Mouse (Mus musculus) left cerebral cortex, postnatal 10 days (tissue): ENCODE results near the gene Adora3. TPM values are rescaled to one million over a fixed set of nuclear protein-coding genes. Genes with fewer than 3 reads are reported as not detected.
"Not testable (repeated sequence)": the region's sequence is repeated elsewhere in the genome, so short reads cannot be mapped to it uniquely, and the experiment has no call there.

Source experiments
- DNase-seq, 2 experiments: peaks; one replicate each; pipeline ENCODE4 v3.0.0; 2021 to 2022; ENCODE audit warnings: low spot score in 2 of 2, mixed read lengths in 1 of 2; ENCODE audit errors: extremely low spot score in 1 of 2
- intact Hi-C: fragments of 180-260 bp; cut with DNase I; formaldehyde crosslinking; loops from one replicate; pipeline ENCODE4 v1.15.1; 2025
- total RNA-seq, 2 experiments: library from RNA; stranded (reverse); gene quantifications; 2 replicates each; pipeline ENCODE4 v1.2.3; 2021

The Adora3 gene
- total RNA-seq, 2 experiments from 2014 or later = 0.39 to 0.45 TPM

DNA sequence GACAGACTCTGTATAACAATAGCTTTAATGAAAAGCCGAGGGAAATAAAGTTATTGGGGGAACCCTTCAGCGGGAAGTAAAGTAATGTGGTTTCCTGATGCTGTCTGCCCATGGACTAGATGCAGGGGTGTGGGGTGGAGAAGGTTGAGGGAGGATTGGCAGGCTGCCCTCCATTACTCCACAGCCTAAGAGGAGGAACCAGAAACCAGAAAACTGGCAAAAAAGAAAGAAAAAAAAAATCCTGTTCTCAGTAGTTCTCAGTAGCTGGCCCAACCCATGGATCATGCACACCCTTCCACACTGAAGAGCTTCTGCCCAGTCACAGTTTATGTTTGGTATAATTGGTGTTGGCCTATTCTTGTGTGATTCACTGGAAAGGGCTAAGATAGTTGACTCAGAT lies 27.7 kb downstream of the Adora3 start:
- intact Hi-C loops = loop anchor here (5.0 to 10.0 kb wide), 2 partner anchors 94 to 211 kb away; partner anchors contain the start of genes Ddx20 and Rap1a
- DNase-seq = peak in 1 of 2 experiments; percentile 53

DNA sequence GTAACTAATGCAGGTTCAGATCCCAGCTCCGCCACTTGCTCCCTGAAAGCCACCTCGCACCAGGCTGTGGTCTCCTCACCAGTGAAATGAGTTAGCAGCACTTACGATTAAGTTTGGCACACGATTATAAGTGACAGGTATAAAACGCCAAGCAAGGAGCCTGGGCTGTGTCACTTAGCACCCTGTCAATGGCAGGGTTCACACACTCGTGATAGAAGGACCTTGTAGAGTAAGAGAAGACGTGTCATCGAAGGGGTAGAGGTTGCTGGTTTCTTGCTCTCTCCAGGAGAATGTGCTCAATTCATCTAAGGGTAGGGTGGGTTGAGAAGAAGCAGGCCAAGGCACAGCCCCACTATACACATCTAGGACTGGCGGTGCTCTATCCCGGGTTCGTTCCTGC lies 28.2 kb downstream of the Adora3 start:
- DNase-seq = no peak
- intact Hi-C loops = loop anchor here (5.0 to 10.0 kb wide), 2 partner anchors 94 to 212 kb away; partner anchors contain the start of genes Ddx20 and Rap1a

DNA sequence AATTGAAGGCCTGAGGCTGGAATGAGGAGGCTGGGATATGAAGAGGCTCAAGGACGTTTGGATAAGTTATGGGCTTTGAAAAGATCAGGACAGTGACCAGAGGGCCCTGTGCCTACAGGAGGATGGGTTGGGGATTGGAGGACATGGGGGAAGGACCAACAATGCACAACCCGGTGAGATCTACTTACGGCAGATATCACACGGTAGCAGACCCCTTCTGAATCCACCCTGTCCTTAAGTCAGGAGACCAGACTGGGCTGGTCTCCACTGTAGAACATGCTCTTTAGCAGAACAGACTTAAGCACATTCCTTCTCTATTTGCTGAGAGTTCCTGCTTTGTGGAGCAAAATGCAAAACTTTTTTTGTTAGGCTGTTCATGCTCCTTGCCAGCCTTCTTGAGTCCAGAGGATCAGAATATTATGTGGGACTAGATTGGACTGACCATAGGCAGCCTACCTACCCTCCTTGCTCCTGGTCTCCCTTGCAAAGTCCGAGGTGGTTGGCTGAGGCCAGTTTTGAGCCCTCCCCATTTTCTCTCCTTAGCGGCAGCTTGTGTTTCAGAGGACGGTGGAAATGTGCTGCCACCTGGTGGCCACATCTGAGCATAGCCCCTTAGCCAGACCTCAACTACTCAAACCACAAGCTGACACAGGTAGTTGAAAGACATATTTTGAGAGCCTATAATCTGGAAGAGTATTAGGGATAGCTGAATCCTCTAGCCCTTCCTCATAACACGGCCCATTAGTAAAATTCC lies 28.9 kb downstream of the Adora3 start:
- intact Hi-C loops = loop anchor here (5.0 to 10.0 kb wide), 3 partner anchors 95 to 227 kb away; partner anchors contain the start of genes Ddx20 and Rap1a
- DNase-seq = peak; percentile 72 to 82

DNA sequence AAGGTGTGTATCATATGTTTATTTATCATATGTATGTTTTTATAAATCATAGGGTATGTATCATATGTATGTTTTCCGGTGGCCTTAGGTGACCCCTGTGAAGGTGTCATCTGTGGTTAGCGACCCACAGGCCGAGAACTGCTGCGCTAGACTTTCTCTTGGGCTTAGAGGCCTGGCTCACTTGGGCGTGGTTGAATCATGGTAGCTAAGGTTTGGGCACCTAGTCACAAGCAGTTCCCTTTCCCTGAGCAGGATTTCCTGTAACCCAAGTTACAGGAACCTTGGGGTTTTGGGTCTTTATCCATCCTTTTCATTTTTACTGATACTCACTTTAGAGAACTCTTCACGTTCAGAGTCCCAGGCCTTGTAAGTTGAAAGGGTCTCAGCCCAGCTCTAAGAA lies 29.6 kb downstream of the Adora3 start:
- intact Hi-C loops = loop anchor here (5.0 kb wide), 1 partner anchor 228 kb away; no protein-coding TSS in a partner anchor

DNA sequence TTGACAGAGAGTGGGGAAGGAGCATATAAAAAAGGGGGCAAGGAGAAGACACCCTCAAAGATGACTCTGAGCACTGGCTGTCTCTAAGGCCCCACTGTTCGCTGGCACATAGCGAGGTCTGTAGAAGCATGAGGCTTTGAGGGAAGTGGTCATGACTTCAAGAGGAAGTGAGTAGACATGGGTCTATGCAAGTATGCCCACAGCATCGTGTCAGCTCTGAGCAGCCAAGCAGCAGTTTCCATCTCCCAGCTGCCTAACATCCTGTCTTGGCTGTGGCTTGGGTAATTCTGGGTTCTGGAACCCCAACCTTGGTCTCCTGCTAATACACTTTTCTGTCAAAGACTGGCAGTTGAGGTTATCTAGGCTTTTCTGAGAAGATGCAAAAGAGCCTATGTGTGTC lies 30.1 kb downstream of the Adora3 start:
- intact Hi-C loops = loop anchor here (5.0 kb wide), 1 partner anchor 228 kb away; no protein-coding TSS in a partner anchor
- DNase-seq = no peak

More for the DNA sequence above, 29.6 kb downstream of the Adora3 start:
- no peak for DNase-seq

DNA sequence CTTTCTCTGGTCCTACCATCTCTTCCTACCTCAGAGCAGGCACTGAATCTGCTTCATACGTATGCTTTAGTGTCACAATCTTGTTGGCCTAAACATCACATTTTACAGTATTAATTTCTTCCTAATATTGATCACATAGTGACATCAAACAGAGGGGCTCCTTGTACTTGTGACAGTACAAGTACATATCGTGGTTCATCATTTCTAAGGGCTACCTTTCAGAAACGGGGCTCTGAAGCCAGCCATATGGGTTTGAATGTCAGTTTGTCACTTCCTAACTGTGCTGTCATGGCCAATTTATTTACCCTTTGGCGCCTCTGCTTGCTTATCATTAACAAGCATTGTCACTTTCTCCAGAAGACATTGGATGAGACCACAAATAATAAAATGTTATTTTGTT lies 30.8 kb downstream of the Adora3 start:
- intact Hi-C loops = loop anchor here (5.0 kb wide), 1 partner anchor 229 kb away; no protein-coding TSS in a partner anchor

DNA sequence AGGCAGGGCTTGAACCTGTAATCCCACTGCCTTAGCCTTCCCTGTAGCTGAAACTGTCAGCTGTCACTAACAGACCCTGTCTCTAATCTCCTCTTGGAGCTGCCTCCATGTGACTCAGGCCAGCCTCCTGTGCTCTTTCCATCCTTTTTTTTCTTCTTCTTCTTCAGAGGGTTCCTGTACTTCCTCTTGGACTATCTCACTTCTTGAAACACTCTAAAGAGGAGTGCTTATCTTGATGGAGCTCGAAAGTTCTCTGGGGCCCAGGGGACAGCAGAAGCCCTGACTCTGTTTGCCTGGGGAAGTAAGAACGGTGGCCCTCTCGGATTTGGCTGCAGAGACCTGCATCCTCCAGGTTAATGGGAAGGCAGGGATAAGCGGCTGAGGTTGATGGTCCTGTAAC lies 33.6 kb downstream of the Adora3 start:
- no peak for DNase-seq
- intact Hi-C loops = loop anchor here (5.0 kb wide), 1 partner anchor 232 kb away; no protein-coding TSS in a partner anchor

More for the DNA sequence above, 30.8 kb downstream of the Adora3 start:
- no peak for DNase-seq

DNA sequence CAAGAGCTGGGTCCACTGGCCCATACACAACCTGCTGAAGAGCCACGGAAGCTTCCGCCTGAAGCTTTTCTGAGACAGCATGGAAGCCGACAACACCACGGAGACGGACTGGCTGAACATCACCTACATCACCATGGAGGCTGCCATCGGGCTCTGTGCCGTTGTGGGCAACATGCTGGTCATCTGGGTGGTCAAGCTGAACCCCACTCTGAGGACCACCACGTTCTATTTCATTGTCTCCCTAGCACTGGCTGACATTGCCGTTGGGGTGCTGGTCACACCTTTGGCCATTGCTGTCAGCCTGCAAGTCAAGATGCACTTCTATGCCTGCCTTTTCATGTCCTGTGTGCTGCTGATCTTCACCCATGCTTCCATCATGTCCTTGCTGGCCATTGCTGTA lies 34.1 kb downstream of the Adora3 start:
- intact Hi-C loops = loop anchor here (5.0 kb wide), 1 partner anchor 232 kb away; no protein-coding TSS in a partner anchor
- DNase-seq = no peak

DNA sequence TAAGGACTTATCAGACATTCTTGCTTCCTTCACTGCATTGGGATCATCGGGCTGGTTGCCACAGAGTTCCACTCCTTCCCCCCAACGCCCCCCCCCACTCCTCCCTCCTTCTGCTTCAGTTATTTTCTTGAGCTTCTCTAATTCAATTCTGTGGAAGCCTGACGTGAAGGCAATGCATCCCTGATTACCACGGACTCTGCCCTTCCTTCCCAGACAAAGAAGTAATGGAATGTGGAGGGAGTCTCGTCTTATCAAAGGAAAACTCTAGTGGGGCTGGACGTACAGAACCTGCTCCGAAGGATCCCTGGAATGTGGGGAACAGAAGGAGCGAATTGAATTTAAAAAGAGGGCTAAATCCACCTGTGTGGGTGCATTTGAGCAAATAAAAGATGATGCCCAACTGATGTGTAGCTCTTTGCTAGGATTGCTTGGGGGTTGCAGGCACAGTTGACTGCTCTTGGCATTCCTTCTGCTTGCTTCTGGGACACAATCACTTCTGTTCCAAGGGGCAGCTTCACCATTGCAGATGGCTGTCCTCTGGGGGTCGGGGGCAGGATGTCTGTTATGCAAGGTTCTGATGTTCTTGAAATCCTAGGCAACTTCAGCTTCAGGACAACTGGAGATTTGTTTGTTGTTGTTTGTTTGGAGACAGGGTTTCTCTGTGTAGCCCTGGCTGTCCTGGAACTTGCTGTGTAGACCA lies 37.4 kb downstream of the Adora3 start:
- DNase-seq = no peak
- intact Hi-C loops = no loop called here

DNA sequence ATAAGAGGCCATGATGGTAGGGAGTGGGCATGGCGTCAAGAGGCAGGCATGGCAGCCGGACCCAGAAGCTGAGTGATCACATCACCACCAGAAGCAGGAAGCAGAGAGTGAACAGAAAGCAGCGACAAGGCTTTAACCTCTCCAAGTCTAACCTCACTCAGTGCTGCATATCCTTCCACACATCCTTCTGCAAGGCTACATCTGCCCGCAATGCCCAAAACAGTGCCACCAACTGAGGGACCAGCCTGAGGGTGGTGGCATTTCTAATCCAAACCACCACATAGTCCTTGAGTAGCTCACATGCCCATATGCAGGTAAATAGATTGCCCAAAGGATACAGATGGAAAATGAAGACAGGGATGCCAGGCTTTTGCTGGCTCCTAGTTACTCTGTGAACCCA lies 38.3 kb downstream of the Adora3 start:
- intact Hi-C loops = no loop called here
- no peak for DNase-seq

DNA sequence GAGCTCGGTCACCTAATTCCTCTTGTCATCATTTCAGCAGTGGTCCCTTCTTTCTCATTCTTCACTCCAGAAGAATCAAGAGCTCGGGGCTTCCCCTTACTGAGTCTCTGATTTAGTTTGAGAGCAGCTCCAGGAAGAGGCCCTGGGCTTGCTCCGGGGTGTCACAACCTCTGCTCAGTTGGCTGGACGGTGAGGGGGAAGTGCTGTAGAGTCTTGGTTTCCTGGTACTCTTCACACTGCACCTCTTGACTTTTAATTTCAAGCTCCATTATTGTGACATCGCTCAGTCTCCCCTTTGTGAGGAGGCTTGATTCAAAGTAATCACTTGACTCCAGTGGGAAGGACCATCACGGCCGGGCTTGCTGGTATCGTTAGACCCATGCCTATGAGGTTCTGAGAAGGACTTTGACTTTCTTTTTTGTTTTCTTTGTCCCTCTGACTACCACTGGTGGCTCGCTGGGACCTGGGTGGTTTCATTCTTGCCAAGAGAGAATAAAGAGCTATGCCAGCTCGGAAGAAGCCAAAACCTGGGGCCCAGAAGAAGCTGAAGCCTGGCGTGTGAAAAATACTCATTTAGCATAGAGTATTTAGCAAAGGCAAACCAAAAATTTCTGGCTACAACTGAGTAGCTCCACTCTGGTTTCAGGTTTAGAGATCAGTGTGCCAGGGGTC lies 40.0 kb downstream of the Adora3 start:
- no peak for DNase-seq
- intact Hi-C loops = no loop called here

DNA sequence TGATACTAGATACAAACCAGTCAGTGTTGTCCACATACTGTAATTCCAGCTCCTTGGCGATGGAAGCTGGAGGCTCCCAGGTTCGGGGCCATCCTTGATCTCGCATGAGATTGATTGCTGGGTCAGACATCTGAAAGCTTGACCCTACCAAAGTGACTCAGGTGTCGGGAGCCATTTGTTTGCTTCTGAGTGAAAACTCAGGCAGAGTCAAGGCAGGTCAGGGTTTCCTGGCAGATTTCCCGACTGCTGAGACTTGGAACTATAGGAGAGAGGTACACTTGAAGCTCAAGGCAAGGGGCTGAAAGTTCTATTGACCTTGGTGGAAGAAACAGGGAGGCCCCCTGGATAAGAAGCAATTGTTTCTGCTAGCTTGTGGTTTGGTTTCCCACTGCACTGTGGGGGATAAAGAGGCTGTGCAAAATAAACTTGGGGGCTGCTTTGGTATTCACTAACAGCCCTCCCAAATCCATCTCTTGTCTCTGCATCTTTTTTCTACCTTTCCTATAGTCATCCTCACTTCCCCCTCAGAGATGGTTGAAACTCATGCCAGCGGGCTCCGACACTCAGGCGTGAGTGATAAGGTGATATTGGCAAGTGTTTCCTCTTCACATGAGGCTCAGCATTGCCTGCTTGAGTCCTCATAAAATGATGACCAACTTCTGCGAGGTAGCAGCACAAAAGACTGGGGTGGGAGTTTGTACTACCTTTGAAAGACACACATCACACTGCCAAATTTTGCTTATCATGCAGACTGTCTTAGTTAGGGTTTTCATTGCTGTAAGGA lies 41.6 kb downstream of the Adora3 start:
- DNase-seq = no peak
- intact Hi-C loops = no loop called here

DNA sequence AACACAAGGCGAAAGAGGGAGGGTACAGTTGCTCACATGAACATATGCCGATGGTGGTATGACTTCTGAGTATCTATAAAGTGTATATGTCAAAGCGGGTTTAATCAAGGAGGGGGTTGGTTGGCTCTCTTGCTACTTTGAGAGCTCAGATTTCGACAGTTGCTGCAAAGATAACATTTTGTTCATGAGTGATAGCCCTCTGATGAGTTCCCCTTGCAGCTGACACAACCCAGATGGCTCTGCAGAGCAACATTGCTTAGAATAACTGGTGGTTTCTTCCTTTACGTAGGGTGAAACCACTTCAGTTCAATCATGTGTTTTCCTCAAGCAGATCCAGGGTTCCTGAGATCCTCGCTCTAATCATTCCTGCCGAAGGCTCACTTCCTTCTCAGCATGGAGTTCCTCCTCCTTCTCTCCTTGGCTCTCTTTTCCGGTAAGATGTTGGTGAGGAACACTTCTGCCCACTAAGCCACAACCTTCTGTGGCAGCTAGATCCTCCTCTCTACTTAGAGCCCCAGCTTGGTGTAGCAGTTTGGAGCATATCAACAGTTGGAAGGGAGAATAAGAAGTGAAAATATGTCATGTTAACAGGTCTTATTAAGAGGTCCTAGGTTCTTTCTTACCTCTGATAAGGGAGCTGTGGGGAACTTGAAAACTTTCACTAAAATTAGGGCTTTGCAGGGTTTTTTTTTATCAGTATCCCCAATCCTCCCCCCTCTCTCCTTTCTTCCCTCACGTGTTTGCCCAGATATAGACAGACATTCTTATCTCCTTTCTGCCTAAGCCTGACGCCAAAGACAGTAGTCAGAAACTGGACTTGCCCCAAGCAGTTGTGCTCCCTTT lies 43.4 kb downstream of the Adora3 start:
- DNase-seq = no peak
- intact Hi-C loops = no loop called here

DNA sequence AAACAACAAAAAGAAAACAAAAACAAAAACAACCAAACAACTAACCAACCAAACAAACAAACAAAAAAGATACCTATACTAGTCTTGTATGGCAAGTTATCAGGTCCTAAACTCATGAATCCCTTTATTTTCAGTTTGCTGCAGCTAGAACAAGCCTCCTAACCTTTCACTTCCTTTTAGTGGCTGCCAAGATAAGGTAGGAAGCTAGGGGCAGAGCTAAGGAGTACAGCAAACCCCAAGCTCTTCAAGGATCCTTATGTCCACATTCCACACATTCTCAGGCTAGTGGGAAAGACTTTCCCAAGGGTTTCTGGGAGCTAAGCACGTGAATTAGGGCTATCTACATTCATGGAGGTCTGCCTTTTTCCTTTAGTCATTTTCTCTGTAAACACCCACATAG lies 44.6 kb downstream of the Adora3 start:
- intact Hi-C loops = no loop called here
- no peak for DNase-seq

DNA sequence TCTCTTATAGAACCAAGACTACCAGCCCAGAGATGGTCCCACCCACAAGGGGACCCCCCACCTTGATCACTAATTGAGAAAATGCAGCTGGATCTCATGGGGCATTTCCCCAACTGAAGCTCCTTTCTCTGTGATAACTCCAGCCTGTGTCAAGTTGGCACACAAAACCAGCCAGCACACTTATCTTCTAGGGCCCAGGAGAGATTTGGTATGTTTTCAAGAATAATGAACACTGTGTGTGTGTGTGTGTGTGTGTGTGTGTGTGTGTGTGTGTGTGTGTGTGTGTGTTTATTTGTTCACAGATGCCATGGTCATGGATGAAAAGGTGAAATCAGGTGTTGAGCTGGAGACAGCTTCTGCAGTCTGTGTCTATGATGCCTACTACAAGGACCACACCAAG lies 45.8 kb downstream of the Adora3 start:
- DNase-seq, intact Hi-C loops: not testable (repeated sequence)

DNA sequence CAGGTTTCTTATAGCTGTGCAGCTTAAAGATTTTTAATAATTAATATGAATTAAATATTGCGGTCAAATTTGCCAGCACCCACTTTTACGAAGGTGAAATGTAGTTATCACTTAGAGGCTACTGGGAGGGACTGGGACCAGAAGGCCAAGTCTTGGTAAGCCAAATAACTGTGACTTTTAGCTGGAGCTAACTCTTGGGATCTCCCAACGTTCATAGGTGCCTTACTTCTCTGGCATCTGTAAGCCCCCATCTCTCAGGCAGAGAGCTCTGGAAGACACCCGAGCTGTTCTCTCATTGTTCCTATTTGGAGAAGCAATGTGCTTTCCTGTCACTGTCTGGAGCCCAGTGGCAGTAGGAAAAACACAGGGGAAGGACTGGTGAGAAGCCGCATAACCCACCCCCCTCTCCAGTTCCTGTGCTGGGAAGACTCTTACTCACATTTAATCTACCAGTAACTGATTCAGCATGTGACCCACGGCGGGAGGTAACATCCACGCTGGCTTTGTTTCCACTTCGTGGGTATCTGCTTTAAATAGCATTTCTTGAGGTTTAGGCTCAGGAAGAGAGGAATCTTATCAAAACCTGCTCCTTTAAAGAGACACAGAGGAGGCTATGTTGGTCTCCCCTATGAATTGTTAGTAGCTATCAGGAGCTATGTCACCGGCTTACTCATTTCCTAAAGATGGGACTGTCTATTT lies 47.1 kb downstream of the Adora3 start:
- DNase-seq = no peak
- intact Hi-C loops = no loop called here

DNA sequence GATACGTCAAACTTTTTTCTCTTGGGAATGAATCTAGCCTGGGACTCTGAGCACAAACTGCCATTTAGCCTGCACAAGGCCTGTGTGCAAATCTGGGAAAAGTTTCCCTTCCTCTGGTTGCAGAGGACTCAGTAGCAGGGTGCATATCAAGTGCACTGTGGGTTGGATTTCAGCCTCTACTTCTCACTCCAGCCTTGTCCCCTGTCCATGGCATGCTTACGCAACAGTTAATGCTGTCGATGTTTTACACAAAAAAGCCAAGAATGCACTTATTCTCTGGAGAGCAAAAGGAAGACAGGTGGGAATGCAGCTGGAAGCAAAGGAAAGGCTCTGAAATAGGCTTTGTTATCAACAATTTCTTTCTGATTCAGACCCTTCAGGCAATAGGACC lies 47.7 kb downstream of the Adora3 start:
- intact Hi-C loops = no loop called here
- DNase-seq = no peak
